Mouse (Mus musculus) telencephalon, adult 2 months (tissue): ENCODE data around the gene Clps.

Source experiments
- DNase-seq: peaks from one replicate; pipeline ENCODE4 v3.0.0-alpha.2; 2011; ENCODE audit warnings: low read depth, low spot score

Gene Clps

DNA sequence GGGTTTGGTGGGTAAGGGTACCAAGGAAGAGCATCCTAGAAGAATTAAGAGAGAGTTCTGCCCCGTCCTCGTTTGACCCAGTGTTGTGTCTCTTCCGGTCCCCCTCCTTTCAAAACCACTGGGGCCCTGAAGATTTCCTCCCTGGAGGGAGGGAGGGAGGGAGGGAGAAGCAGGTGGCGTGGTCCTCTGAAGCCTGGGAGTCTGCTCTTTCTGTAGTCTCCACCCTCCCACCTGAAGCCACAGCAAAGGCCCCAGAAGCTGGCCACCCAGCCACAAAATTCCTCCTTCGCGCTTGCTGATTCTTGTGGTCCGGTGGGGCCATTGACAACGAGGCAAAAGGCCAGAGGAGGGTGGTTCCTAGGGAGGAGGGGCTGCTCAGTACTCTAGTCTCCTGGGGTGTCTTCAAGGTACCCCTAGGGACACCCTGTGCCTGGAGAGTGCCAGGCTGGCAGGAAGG, 41.9 kb downstream of the Clps start:
- DNase-seq: no peak

DNA sequence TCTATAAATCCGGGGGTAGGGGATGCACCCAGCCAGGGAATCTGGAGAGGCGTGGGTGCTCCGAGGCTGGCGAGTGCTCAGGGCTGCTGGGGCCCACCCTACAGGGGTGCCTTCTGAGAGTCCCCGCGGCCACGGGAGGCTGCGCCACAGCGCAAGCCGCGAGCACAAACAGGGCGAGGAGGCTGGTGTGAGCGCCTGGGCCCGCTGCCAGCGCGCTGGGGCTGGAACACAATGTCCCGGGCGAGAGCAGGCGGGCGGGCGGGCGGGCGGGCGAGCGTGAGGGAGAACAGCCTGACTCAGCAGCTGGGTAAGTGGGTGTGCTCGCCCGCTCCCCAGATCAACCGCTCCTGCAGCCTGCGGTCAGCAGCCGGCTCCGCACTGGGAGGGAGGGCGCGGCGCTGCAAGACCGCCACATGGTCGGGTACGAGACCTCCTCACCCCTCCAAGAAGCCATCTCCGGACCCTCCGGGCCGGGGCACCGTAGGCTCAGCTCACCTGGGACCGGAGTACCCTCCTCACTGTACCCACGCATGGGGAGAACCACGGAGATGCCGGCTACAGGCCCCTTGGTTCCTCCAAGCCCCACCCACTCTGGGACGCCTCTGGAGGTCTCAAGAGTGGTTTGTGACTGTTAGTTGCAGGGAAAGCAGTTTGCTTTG, 42.5 kb downstream of the Clps start:
- DNase-seq: peak; percentile 60

DNA sequence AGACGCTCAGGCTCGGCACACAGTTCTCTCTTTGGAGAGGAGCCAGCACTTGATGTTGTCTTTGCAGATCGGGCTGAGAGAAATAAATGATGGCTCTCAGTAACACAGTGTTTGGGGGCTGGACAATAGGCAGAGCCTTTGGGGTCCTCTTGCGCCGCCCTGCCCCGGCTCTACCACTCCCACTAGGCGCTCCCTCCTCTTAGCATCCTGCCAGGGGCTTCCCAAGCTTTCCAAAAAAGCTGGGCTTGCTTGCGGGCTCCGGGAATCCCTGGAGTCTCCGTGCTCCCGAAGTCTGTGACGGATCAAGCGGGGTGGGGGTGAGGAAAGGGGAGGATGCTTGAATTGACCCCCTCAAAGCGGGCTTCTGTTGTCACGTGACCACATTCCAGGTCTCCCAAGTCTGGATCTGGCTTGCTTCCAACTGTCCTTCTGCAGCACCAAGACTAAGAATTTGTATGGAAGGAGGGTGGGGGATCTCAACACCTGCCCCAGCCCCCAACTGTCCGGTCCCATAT, 43.1 kb downstream of the Clps start, which contains the start of gene Fkbp5:
Gene Fkbp5, minus strand, starts transcription at position 87 of the 515 bp plus-strand sequence.
- no peak for DNase-seq

DNA sequence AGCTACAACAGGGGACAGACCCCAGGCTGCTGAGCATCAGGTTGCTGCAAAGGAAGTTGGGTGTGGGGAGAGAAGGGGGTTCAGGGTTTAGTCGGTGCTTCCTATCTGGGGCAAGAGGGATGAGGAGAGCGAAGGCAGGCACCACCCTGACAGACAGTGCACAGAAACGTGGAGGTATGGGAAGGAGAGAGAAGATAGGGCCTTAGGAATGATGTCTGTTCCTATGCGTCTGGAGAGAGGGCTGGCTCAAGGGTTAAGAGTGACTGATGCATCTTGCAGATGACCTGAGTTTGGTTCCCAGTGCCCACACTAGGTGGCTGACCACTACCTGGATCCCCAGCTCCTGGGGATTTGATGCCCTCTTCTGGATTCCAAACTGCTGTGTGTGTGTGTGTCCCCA, 43.7 kb downstream of the Clps start:
- DNase-seq: no peak

DNA sequence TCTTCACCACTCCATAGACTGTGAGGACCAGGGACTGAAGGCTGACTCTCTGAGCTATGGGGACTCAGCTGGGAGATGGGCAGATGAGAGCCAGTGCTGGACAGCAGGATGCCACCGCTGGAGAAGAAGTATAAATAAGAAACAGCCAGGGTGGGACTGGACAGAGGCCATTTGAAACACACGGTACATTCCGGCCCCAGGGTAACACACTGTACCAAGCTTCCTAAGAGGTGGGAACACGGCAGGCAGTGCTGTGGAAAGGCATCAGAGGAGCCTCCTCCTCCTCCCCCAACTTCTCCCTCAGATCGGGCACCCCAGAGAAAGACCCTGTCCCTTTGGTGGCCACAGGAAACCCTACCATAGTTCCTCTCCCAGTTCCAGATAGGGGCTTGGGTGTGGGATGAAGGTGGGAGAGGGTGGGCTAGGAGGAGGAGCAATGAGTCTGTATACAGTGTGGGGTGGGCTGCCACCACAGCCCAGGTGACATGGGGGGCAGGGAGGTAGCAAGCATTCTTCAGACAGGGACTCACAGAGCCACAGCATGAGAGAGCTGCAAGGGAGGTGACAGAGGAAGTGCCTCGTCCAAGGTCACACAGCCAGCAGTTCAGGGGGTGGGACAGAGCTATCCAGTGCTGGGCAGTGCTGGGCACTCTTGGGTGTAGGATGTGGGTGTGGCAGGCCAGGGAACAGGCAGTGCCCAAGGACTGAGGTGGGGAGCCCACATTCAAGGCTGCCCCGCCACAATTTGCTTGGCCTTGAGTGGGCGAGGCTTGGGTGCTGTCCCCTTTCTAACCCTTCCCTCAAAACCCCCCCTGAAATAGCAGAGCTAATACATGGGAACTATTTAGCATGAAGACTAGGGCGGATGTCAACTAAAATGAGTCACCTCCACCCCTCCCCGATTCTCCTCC, 44.9 kb downstream of the Clps start:
- DNase-seq: no peak

DNA sequence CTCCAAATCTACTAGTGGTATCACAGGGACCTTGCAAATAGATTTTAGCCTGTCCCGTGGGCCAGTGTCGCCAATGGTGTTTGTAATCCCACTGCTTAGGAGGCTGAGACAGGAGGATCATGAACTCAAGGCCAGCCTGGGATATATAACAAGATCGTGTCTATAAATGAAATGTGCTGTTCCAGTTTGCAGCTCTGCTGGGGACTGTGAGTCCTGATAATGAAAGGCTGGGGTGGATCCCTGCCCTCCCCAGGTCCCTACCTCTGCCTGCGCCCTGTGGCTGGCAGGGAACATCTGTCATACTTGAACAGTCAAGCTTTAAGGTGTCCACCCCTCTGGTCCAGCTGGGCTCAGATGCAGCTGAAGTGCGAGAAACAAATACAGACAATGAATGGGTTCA, 46.0 kb downstream of the Clps start:
- no peak for DNase-seq

DNA sequence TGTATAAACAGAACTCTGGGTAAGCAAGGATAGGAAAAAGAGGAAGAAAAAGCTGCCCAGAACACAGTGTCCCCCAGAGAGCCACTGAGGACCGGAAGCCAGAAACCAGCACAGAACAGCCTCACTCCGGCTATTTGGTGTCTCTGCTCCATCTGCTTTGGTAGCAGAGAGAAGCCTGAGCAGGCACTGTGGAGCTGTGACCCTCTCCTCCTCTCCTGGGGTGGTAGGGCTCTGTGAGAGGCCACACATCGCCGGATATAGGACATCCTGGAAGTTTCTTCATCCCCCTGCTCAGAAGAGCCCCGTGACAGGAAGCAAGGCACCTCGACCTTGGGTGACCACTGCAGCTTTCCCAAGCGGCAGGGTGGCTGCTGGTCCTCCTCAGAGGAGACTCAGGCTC, 46.7 kb downstream of the Clps start:
- no peak for DNase-seq

DNA sequence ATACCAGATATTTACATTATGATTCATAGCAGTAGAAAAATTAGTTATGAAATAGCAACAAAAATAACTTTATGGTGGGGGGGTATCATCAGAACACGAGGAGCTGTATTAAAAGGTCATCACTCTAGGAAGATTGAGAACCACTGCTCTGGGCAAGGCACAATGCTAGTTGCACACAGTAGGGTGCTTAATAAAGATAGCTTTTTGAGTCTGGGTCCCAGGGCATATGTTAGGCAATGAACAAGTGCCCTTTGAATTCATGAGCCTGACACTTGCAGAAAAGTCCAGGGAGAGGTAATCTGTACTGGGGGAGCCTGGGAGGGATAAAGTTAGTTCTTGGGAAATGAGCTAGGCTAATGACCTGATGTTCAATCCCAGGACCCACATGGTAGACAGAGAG, 47.2 kb downstream of the Clps start:
- no peak for DNase-seq

DNA sequence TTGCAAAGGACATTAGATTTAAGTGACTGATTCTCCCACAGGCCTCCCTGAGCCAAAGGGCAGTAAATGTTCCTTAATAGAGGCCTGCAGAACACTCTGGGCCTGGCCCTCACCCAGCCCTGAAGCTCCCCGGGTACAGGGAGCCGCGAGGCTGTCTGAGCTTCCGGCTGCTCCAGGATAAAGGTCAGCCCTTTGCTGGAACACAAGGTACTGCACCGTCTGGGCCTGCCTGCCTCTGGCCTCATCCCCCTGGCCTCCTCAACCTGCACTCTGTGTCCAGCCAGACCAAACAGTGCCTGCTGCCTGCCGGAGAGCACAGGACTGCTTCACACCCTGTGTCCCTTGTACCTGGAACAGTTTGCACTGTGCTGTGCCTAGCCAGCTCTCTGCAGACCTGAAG, 47.9 kb downstream of the Clps start:
- DNase-seq: no peak

DNA sequence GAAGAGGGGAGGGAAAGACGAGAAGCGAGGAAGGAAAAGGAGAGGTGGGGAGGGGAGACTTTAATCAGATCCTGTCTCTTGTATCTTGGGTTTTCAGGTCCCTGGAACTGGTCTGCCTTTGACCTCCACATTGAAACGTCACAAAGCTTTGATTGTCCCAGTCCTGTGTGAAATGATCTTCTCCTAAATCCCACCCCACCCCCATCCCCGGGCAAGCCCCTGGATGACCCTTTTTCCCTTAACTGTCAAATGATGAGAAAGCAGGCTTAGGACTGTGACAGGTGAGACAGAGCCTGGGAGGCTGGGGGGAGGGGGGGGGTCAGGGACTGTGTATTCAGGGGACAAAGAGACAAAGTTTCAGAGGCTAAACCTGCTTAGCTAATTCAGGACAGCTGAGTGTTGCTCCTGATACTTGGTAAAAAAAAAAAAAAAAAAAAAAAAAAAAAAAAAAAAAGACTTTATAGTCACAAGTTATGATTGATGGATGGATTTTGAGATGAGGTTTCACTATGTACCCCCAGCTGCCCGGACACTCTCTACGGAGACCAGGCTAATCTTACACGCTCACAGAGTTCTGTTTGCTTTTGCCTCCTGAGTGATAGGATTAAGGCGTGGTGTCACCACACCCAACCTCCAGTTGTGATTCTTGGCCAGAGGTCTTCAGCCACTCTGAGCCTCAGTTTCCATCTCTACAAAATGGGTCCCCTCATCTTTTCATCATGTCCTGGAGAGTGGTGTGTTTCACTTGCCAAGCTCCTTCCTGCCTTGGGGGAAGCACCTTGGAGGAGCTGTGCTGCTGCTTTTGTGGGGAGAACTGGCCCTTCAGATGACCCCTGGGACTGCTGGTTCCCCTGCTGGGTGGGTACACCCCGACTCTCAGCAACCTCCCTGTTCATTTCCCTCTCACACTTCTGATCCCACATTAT, 48.7 kb downstream of the Clps start:
- no peak for DNase-seq

DNA sequence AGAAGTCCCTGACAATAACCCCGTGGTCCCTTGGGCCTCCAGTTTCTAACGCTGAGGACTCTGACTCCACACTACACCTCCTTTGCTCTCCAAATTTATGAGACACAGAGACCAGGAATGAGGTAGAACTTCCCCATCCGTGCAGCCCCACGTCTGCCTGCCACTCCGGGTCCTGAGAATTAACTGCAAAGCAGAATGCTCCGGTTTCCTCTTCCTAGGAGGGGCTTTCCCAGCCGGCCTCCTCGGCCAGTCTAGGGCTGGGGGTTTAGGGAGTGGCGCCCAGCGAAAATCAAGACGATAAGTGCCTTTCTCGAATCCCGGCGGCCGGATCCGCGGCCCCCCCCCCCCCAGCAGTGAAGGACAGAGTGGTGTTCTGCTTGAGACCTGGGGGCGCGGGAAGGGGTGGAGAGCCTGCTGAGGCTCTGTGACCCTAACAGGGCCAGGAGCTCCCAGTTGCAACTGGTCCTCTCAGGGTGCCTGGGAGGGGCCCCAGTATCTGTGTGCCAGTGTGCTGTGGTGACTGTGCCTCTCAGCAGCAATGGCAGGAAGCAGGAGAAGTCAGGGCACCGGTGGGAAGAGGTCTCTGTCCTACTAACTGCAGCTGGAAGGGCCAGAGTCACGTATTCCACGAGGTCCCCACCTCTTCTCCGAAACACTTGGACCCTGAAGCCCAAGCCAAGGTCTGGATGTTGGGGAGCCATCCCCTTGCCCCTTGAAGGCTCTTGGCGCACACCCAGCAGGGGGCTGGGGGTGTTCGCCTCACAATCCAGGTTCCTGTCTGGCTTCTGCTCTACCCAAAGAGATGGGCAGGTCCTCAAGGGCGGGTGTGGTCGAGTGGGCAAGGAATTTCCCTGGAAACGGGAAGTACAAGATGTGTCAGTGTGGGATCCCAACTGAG, 49.9 kb downstream of the Clps start:
- DNase-seq: no peak
